Mouse (Mus musculus): ENCODE measurements at regions not wholly inside any gene's neighbourhood (a gene's known extent, or its start where the extent isn't known, plus 50 kb on each side); places are given as distances from the start of the nearest gene placed in this dataset.

- no peak for TF ChIP-seq POLR2A (IDR thresholded peaks at IDR 0.05; ENCODE audit: insufficient read depth, low read depth, low read length)
- no peak for TF ChIP-seq CTCF (IDR thresholded peaks at IDR 0.05; ENCODE audit: insufficient read depth, low read depth, low read length)
Measured at GRCm38 (mm10) chr7:70826074-70826473, 459.5 kb upstream of the Nr2f2 start.
